Mouse (Mus musculus) spleen, adult 2 months (tissue): ENCODE measurements around the gene Hoxa4.

Source experiments
- CTCF ChIP-seq: fragments of 200-500 bp; IDR thresholded peaks from 2 replicates; pipeline ENCODE4 v1.5.1; 2011; ENCODE audit warnings: mild to moderate bottlenecking, inconsistent platforms; ENCODE audit not compliant: insufficient read depth, insufficient read length, insufficient replicate concordance; ENCODE audit errors: extremely low read depth
- POLR2A ChIP-seq: fragments of 200-500 bp; IDR thresholded peaks from 2 replicates; pipeline ENCODE4 v1.6.1; 2011; ENCODE audit warnings: low read depth, low read length, inconsistent platforms

DNA sequence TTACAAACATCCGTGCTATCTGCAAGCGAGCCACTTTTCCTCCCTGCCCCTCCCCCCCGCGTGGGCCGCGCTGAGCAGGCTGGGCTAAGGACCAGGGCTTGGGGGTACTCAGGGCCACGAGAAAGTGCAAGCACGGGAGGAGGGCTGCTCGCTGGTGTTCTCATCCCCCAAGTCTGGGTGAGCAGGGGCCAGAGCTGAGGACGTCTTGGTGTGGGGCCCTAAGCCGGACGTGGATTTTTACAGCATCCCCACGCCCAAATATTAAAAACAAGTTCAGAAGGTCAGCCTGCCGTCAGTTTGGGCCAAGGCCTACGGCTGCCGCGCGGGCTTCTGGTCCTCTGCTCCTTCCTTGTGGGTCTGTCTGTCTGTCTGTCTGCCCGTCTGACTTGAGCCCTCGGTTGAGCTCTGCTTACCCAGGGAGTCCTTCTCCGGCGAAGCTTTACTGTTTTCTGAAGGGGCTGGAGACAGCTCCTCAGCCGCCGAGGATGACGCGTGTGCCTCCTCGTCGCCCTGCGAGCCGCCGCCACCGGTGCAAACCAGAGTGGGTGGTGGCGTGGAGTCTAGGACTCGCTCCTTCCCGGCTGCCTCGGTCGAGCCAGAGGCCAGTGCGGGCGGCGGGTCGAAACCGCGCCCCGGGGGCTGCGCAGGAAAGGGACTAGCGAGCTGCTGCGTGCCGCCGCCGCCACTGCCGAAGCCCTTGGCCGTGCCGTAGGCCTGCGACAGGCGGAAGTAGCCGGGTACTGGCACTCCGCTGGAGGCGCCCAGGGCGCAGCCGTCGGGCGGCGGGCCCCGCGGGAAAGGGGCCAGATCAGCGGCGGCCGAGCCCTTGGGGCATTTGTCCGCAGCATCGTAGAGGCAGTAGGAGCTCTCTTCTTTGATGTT is 42.2 kb upstream of the Hoxa4 start:
- TF ChIP-seq CTCF (no peak), POLR2A (no peak)
